Mouse (Mus musculus): ENCODE data around the gene Zfp451. TPM values are rescaled to one million over a fixed set of nuclear protein-coding genes. Genes with fewer than 3 reads are reported as not detected.
"Not testable (repeated sequence)": the region's sequence is repeated elsewhere in the genome, so short reads cannot be mapped to it uniquely, and the experiment has no call there.

The Zfp451 gene
- polyA plus RNA-seq (2015; fragmentation: Nextera tagmentation; extraction: Ambion mirVana): 22.4 and 23.3 TPM in 2 replicates

- H3K9me3 ChIP-seq (ENCODE audit: control insufficient read depth, low read length): no peaks in the 10 kb centered on the region
- peak within 1 kb of the TSS; percentile 74 for H3K4me3 ChIP-seq (ENCODE audit: low read length)
- H3K4me1 ChIP-seq (replicated peaks; ENCODE audit: control insufficient read depth, insufficient read depth, low read length): peaks cover 12% of the 10 kb centered on the region
- no peaks in the 10 kb centered on the region for H3K27me3 ChIP-seq (ENCODE audit: control insufficient read depth, insufficient read depth, low read depth, low read length)
- ATAC-seq (ENCODE audit: low read depth): peak; percentile 97
- H3K4me2 ChIP-seq (ENCODE audit: low read depth, low read length): peak within 1 kb of the TSS; percentile 56
- peak within 1 kb of the TSS; percentile 91 for H3K9ac ChIP-seq (ENCODE audit: low read length)
- H3K27ac ChIP-seq (ENCODE audit: low read length): peak within 1 kb of the TSS; percentile 85
- peaks cover 12% of the 10 kb centered on the region for H3K36me3 ChIP-seq (ENCODE audit: control insufficient read depth, insufficient read depth, low read length)
- WGBS: under 1% methylated on average over 82 of the region's 85 CpGs
These were observed at the start of gene Zfp451 for GRCm38 (mm10) chr1:33813868-33814794. Gene Zfp451, minus strand, starts transcription at chr1:33814595.

- no peak for ATAC-seq (ENCODE audit: low read depth)
- H3K4me1 ChIP-seq (replicated peaks; ENCODE audit: control insufficient read depth, insufficient read depth, low read length): no peaks in the 10 kb centered on the region
- no peak overlapping the region for H3K4me2 ChIP-seq (ENCODE audit: low read depth, low read length)
- H3K9ac ChIP-seq (ENCODE audit: low read length): no peak overlapping the region
- no peaks in the 10 kb centered on the region for H3K27me3 ChIP-seq (ENCODE audit: control insufficient read depth, insufficient read depth, low read depth, low read length)
- H3K9me3 ChIP-seq (ENCODE audit: control insufficient read depth, low read length): no peaks in the 10 kb centered on the region
- no peaks in the 10 kb centered on the region for H3K36me3 ChIP-seq (ENCODE audit: control insufficient read depth, insufficient read depth, low read length)
- H3K27ac ChIP-seq (ENCODE audit: low read length): no peak overlapping the region
- 92% methylated on average over 2 of the region's 2 CpGs for WGBS
- H3K4me3 ChIP-seq (ENCODE audit: low read length): no peak overlapping the region
These were observed 32.4 kb upstream of the Zfp451 start for GRCm38 (mm10) chr1:33846807-33847206.

DNA sequence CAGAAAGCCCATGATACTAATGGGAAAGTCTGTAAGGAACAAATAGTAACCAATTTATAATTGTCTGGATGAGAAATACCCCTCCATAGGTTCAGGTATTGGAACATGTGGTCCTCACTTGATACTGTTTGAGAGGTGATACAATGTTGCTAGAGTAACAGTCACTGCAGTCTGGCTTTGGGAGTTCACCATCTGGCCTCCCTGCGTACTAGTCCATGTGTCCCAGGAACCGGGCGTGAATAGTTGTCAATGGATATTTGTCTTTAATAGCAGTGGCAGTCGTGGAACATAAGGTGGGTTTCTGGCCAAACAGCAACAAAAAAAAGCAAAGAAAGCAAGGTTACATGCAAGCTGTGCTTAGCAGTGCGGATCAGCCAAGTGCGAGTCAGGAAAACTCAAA lies 29.4 kb upstream of the Zfp451 start:
- no peak overlapping the region for H3K27ac ChIP-seq (ENCODE audit: low read length)
- no peaks in the 10 kb centered on the region for H3K27me3 ChIP-seq (ENCODE audit: control insufficient read depth, insufficient read depth, low read depth, low read length)
- no peaks in the 10 kb centered on the region for H3K4me1 ChIP-seq (replicated peaks; ENCODE audit: control insufficient read depth, insufficient read depth, low read length)
- ATAC-seq (ENCODE audit: low read depth): no peak
- no peaks in the 10 kb centered on the region for H3K36me3 ChIP-seq (ENCODE audit: control insufficient read depth, insufficient read depth, low read length)
- no peak overlapping the region for H3K9ac ChIP-seq (ENCODE audit: low read length)
- no peak overlapping the region for H3K4me3 ChIP-seq (ENCODE audit: low read length)
- no peaks in the 10 kb centered on the region for H3K9me3 ChIP-seq (ENCODE audit: control insufficient read depth, low read length)
- 74% methylated on average over 6 of the region's 6 CpGs for WGBS
- H3K4me2 ChIP-seq (ENCODE audit: low read depth, low read length): no peak overlapping the region

- H3K4me1 ChIP-seq (replicated peaks; ENCODE audit: control insufficient read depth, insufficient read depth, low read length); H3K4me3 ChIP-seq (ENCODE audit: low read length); H3K9ac ChIP-seq (ENCODE audit: low read length); H3K27ac ChIP-seq (ENCODE audit: low read length); ATAC-seq (ENCODE audit: low read depth); H3K4me2 ChIP-seq (ENCODE audit: low read depth, low read length); H3K27me3 ChIP-seq (ENCODE audit: control insufficient read depth, insufficient read depth, low read depth, low read length); H3K9me3 ChIP-seq (ENCODE audit: control insufficient read depth, low read length); H3K36me3 ChIP-seq (ENCODE audit: control insufficient read depth, insufficient read depth, low read length): not testable (repeated sequence)
- 95% methylated on average over 14 of the region's 14 CpGs for WGBS
These were observed 24.6 kb upstream of the Zfp451 start for GRCm38 (mm10) chr1:33838952-33839351.

- Histone ChIP-seq H3K27ac (ENCODE audit: low read length) (no peak overlapping the region), H3K4me1 (replicated peaks; ENCODE audit: control insufficient read depth, insufficient read depth, low read length) (no peaks in the 10 kb centered on the region), H3K4me3 (ENCODE audit: low read length) (no peak overlapping the region), H3K27me3 (ENCODE audit: control insufficient read depth, insufficient read depth, low read depth, low read length) (no peaks in the 10 kb centered on the region), H3K9me3 (ENCODE audit: control insufficient read depth, low read length) (no peaks in the 10 kb centered on the region), H3K9ac (ENCODE audit: low read length) (no peak overlapping the region), H3K4me2 (ENCODE audit: low read depth, low read length) (no peak overlapping the region), H3K36me3 (ENCODE audit: control insufficient read depth, insufficient read depth, low read length) (no peaks in the 10 kb centered on the region)
- 69% methylated on average over 4 of the region's 4 CpGs for WGBS
- no peak for ATAC-seq (ENCODE audit: low read depth)
These were observed 16.2 kb upstream of the Zfp451 start for GRCm38 (mm10) chr1:33830586-33830985.

DNA sequence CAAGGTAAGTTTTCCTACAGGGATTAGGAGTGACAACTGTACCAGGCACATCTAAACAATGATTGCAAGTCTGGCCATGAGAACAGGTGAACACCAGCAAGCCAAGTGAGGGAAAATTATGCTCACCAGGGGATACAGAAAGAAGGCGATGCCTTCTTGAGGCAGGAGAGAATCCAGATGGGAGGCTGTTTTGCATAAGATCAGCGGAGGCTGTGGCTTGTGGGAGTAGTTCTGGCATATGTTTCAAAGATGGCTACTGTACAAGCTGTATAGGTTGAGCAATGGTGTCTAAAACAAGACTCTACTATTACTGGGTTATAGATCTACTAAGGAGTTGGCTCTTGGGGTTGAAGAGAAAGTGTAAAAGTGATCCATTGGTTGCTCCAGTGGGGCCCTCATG lies 3.5 kb upstream of the Zfp451 start:
- Histone ChIP-seq H3K4me3 (ENCODE audit: low read length) (no peak overlapping the region), H3K4me1 (replicated peaks; ENCODE audit: control insufficient read depth, insufficient read depth, low read length) (peaks cover 7% of the 10 kb centered on the region), H3K27ac (ENCODE audit: low read length) (no peak overlapping the region), H3K9ac (ENCODE audit: low read length) (no peak overlapping the region), H3K36me3 (ENCODE audit: control insufficient read depth, insufficient read depth, low read length) (no peaks in the 10 kb centered on the region; the same call in 1 of the 2 replicates), H3K4me2 (ENCODE audit: low read depth, low read length) (no peak overlapping the region), H3K9me3 (ENCODE audit: control insufficient read depth, low read length) (no peaks in the 10 kb centered on the region), H3K27me3 (ENCODE audit: control insufficient read depth, insufficient read depth, low read depth, low read length) (no peaks in the 10 kb centered on the region)
- no peak for ATAC-seq (ENCODE audit: low read depth)
- 81% methylated on average over 2 of the region's 2 CpGs for WGBS

GRCm38 (mm10) chr1:33813495-33813867 lies 914 bp downstream of the Zfp451 start:
- ATAC-seq (ENCODE audit: low read depth): no peak
- Histone ChIP-seq H3K4me1 (replicated peaks; ENCODE audit: control insufficient read depth, insufficient read depth, low read length) (peaks cover 12% of the 10 kb centered on the region), H3K9ac (ENCODE audit: low read length) (peak overlapping the region; percentile 91), H3K27me3 (ENCODE audit: control insufficient read depth, insufficient read depth, low read depth, low read length) (no peaks in the 10 kb centered on the region), H3K4me3 (ENCODE audit: low read length) (peak overlapping the region; percentile 74), H3K36me3 (ENCODE audit: control insufficient read depth, insufficient read depth, low read length) (peaks cover 16% of the 10 kb centered on the region), H3K27ac (ENCODE audit: low read length) (peak overlapping the region; percentile 85), H3K4me2 (ENCODE audit: low read depth, low read length) (peak overlapping the region; percentile 56), H3K9me3 (ENCODE audit: control insufficient read depth, low read length) (no peaks in the 10 kb centered on the region)
- 6% methylated on average over 11 of the region's 11 CpGs for WGBS

DNA sequence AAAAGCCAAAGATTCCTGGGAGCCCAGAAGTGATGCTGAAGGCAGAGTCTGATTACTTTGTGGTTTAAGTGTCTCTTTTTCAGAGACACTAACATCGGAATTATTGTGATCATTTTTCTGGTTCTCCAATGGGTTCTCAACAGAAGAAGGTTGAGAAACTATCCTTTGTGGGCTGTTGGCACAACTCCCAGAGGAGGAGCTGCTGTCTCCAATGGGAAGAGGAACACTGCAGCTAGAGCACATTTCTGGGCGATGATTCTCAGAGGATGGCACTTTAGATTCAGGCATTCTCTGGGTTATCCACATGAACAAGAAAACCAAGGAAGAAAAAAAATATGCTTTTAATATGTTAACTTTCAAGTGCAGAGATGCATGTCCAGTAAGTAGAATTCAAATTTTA lies 11.1 kb downstream of the Zfp451 start:
- Histone ChIP-seq H3K27ac (ENCODE audit: low read length) (no peak overlapping the region), H3K36me3 (ENCODE audit: control insufficient read depth, insufficient read depth, low read length) (peaks cover 52% of the 10 kb centered on the region), H3K4me2 (ENCODE audit: low read depth, low read length) (no peak overlapping the region), H3K9ac (ENCODE audit: low read length) (no peak overlapping the region), H3K9me3 (ENCODE audit: control insufficient read depth, low read length) (no peaks in the 10 kb centered on the region), H3K27me3 (ENCODE audit: control insufficient read depth, insufficient read depth, low read depth, low read length) (no peaks in the 10 kb centered on the region), H3K4me3 (ENCODE audit: low read length) (no peak overlapping the region), H3K4me1 (replicated peaks; ENCODE audit: control insufficient read depth, insufficient read depth, low read length) (no peaks in the 10 kb centered on the region)
- ATAC-seq (ENCODE audit: low read depth): no peak
- 95% methylated on average over 2 of the region's 2 CpGs for WGBS

DNA sequence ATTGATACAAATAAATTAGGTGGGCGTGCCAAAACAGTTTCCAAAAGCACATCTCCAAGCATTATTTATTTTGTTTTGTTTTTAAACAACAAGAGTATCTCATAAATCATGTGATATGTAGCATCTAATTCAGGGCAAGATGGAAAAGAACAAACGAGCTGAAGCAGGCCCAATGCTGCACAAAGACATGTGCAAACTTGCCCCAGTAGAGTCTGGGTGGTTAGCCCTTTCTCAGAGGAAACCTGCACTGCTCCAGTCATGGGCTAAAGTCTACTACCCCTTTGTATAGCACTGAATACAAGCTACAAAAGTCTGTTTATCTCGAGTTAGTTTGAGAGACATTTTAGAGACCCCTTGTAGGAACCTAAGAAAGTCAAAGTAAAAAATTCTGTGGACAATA lies 14.8 kb downstream of the Zfp451 start:
- Histone ChIP-seq H3K27ac (ENCODE audit: low read length) (no peak overlapping the region), H3K9me3 (ENCODE audit: control insufficient read depth, low read length) (no peaks in the 10 kb centered on the region), H3K36me3 (ENCODE audit: control insufficient read depth, insufficient read depth, low read length) (peaks cover 38% of the 10 kb centered on the region), H3K4me3 (ENCODE audit: low read length) (no peak overlapping the region), H3K9ac (ENCODE audit: low read length) (no peak overlapping the region), H3K27me3 (ENCODE audit: control insufficient read depth, insufficient read depth, low read depth, low read length) (no peaks in the 10 kb centered on the region), H3K4me1 (replicated peaks; ENCODE audit: control insufficient read depth, insufficient read depth, low read length) (no peaks in the 10 kb centered on the region), H3K4me2 (ENCODE audit: low read depth, low read length) (no peak overlapping the region)
- 79% methylated on average over 3 of the region's 3 CpGs for WGBS
- no peak for ATAC-seq (ENCODE audit: low read depth)

Measured in lung, embryonic 16.5 days (tissue).